Mouse (Mus musculus) ES-E14 (cell line): ENCODE measurements around the gene Dpysl5.

ENCODE experiments used
- HCFC1 ChIP-seq: IDR thresholded peaks from 2 replicates; pipeline ENCODE4 v1.6.1; 2012; ENCODE audit warnings: low read length, inconsistent platforms, borderline replicate concordance; ENCODE audit not compliant: insufficient read depth
- MAFK ChIP-seq: IDR thresholded peaks from 2 replicates; pipeline ENCODE4 v1.6.1; 2014; ENCODE audit warnings: mild to moderate bottlenecking, low read depth, low read length, inconsistent platforms; ENCODE audit not compliant: insufficient read depth

- TF ChIP-seq MAFK, result no peak
- TF ChIP-seq HCFC1, result no peak
These were observed 1.9 kb downstream of the Dpysl5 start for GRCm38 (mm10) chr5:30713299-30713675.
